Mouse (Mus musculus) testis, adult 2 months (tissue): Measurements from ENCODE around the gene Aig1. TPM values are rescaled to one million over a fixed set of nuclear protein-coding genes. Genes with fewer than 3 reads are reported as not detected.

Experiments used
- H3K27ac ChIP-seq: fragments of 200-500 bp; 2 replicates; pipeline ENCODE4 v1.5.1; 2012; ENCODE audit warnings: low read depth, low read length; ENCODE audit not compliant: control insufficient read depth, insufficient read depth
- H3K27me3 ChIP-seq: fragments of 200-500 bp; 2 replicates; pipeline ENCODE4 v1.6.1; 2012; ENCODE audit warnings: mild to moderate bottlenecking, low read length, moderate library complexity; ENCODE audit not compliant: control insufficient read depth, insufficient read depth
- H3K36me3 ChIP-seq: fragments of 200-500 bp; 2 replicates; pipeline ENCODE4 v1.6.1; 2012; ENCODE audit warnings: mild to moderate bottlenecking, low read length; ENCODE audit not compliant: control insufficient read depth, insufficient read depth
- H3K4me1 ChIP-seq: fragments of 200-500 bp; 2 replicates; pipeline ENCODE4 v1.6.1; 2012; ENCODE audit warnings: low read length; ENCODE audit not compliant: control insufficient read depth, insufficient read depth
- H3K4me3 ChIP-seq: fragments of 200-500 bp; 2 replicates; pipeline ENCODE4 v1.5.1; 2012; ENCODE audit warnings: low read depth, mild to moderate bottlenecking, low read length, moderate library complexity, mixed read lengths; ENCODE audit not compliant: control insufficient read depth
- CTCF ChIP-seq: fragments of 200-500 bp; IDR thresholded peaks from 2 replicates; pipeline ENCODE4 v1.5.1; 2012; ENCODE audit warnings: low read depth, mild to moderate bottlenecking, inconsistent platforms, low read length, moderate library complexity; ENCODE audit not compliant: control insufficient read depth, insufficient read depth, insufficient replicate concordance
- POLR2A ChIP-seq: fragments of 200-500 bp; IDR thresholded peaks from 2 replicates; pipeline ENCODE4 v1.6.1; 2012; ENCODE audit warnings: low read depth, mild to moderate bottlenecking, inconsistent platforms, low read length, moderate library complexity; ENCODE audit not compliant: control insufficient read depth
- polyA plus RNA-seq: library from polyadenylated mRNA; depleted of rRNA; stranded (reverse); fragments of >200 nt; gene quantifications from 2 replicates; pipeline ENCODE4 v1.2.3, GENCODE M21; 2012

Aig1 gene
- polyA plus RNA-seq, 1 experiment: 2.4 TPM

DNA sequence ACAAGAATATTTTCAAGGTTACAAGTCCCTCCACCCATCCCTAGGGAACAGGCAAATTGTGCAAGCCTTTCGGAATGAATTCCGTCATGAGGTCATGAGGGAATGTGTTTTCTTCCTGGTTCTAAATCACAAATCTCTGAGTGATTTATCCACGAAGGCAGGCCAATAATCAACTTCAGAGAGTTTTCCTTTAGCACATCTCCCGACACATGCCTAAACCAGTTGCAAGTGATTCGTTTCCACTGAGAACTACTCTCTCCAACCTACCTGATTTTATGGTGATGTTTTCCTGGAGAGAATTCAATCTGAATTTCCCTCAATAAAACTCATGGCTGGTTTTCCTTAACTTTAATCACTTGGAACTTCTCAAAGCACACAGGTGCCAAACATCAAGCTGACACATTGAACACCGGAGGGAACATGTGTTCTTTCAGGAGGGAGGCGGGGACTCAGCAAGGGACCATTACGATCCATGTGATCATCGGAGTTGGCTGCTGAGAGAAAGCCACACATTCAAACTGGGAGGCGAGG is 201.5 kb downstream of the Aig1 start:
- H3K36me3 ChIP-seq: no peaks in the 10 kb centered on the region
- TF ChIP-seq POLR2A (no peak), CTCF (no peak)
- H3K27ac ChIP-seq: no peak overlapping the region
- H3K4me1 ChIP-seq: no peaks in the 10 kb centered on the region
- H3K4me3 ChIP-seq: no peak overlapping the region
- H3K27me3 ChIP-seq: no peaks in the 10 kb centered on the region

DNA sequence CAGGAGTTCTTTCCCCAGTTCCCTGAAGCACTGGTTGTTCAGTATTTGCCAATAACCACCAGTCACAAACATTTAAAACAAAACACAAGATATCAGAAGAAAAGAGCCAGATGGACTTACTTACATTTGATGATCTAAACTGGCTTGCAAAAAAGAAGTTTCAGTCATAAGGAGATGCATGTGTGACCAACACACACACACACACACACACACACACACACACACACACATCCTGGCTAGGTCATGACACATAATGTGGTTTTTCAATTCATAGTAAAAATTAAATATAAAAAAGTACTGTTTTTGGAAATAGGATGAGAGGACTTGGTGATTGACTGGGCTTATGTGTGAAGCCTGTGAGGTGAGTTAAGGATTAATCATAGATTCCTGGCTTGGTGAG is 205.3 kb downstream of the Aig1 start:
- no peak overlapping the region for H3K4me3 ChIP-seq
- H3K36me3 ChIP-seq: no peaks in the 10 kb centered on the region
- no peaks in the 10 kb centered on the region for H3K4me1 ChIP-seq
- no peaks in the 10 kb centered on the region for H3K27me3 ChIP-seq
- no peak overlapping the region for H3K27ac ChIP-seq
- TF ChIP-seq CTCF: no peak
- TF ChIP-seq POLR2A: no peak

DNA sequence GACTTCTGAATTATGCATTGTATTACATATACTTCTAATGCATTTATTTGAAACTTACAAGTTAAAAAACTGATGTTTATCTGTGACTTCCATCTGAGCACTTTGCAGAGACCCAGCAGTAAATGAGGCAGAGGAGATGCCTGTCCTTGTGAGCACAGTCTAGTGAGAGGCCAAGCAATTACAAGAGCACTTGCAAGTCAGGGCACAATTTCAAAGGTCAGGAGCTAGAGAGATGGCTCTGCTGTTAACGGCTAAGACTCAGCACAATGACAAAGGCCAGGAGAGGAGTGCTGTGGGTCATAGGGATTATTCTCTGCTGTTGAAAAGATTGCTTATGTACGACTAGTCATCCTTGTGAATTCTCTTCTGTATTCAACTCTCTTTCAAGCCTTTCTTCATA is 209.0 kb downstream of the Aig1 start:
- no peak for TF ChIP-seq POLR2A
- no peak for TF ChIP-seq CTCF
- Histone ChIP-seq H3K27ac (no peak overlapping the region), H3K27me3 (no peaks in the 10 kb centered on the region)

DNA sequence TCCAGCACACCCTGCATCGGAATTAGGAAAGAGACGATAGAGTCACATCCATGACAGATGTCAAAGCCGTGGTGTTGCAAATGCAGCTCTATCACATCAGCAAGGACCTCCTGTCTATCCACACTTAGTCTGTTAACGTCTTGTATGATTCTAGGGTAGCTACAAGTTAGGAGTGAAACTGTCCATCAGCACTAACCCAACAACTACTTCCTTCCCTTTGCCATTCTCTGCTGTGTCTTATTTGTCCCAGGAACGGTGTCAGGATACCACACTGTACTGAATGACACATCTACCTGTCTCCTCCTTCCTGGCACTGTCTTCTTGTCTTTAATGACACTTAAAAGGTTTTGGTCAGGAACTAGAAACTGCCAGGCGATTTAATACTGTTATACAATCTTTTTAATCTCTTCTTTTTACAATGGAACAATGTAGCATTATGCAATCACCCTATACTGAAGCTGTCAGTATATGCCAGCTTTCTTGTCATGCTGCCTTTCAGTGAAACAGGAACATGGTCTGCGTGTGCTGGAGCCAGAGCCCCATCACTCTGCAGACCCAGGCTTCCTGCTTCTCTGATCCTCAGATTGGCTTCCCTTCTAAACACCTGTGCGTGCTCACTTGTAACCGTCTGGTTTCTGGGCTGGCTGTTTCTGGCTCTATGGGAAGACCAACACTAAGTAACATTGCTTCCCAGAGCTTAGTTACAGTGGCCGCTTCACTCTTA is 214.9 kb downstream of the Aig1 start:
- Histone ChIP-seq H3K27ac (no peak overlapping the region), H3K4me1 (no peaks in the 10 kb centered on the region), H3K4me3 (no peak overlapping the region), H3K36me3 (no peaks in the 10 kb centered on the region), H3K27me3 (no peaks in the 10 kb centered on the region)
- TF ChIP-seq CTCF: no peak
- no peak for TF ChIP-seq POLR2A

More for the DNA sequence above, 209.0 kb downstream of the Aig1 start:
- no peaks in the 10 kb centered on the region for H3K4me1 ChIP-seq
- no peaks in the 10 kb centered on the region for H3K36me3 ChIP-seq
- H3K4me3 ChIP-seq: no peak overlapping the region

DNA sequence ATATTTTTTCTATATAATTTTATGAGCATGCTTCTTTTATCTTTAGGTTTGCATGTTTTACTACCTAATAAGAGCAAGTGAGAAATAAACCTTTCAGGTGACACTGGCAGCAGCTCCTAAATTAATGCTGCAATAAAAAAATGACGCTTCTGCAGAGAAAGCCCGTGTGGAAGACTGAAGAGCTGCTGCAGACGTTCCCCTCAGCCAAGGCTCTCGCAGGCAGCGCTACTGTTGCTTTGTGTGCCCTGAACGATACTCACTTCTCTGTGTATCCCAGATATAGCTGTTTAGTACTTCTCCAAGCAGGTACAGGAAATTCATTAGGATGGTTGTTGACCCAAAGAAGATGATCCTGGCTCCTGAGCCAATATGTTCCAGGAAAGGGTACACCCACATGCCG is 215.5 kb downstream of the Aig1 start:
- Histone ChIP-seq H3K27ac (no peak overlapping the region), H3K4me1 (no peaks in the 10 kb centered on the region), H3K4me3 (no peak overlapping the region), H3K36me3 (no peaks in the 10 kb centered on the region), H3K27me3 (no peaks in the 10 kb centered on the region)
- TF ChIP-seq CTCF (no peak), POLR2A (no peak)

DNA sequence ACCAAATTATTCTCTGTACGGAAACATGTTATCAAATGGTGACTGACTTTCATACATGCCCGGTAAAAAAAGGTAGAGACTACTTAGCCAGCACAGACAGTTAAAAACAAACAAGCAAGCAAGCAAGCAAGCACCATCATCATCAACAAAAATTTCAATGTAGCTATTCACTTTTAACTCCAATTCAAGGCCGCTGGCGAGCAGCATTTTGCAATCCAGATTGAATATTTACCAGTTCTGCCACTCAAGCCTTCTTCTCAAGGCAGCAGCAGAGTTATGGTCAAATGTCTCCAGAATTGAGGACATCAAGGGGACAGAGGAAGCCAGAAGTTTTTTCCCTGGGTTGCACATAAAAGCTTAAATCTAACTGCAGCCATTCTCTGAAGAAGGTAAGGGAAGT is 216.7 kb downstream of the Aig1 start:
- Histone ChIP-seq H3K27ac (no peak overlapping the region), H3K27me3 (no peaks in the 10 kb centered on the region), H3K4me1 (no peaks in the 10 kb centered on the region), H3K4me3 (no peak overlapping the region), H3K36me3 (no peaks in the 10 kb centered on the region)
- no peak for TF ChIP-seq POLR2A
- TF ChIP-seq CTCF: no peak

DNA sequence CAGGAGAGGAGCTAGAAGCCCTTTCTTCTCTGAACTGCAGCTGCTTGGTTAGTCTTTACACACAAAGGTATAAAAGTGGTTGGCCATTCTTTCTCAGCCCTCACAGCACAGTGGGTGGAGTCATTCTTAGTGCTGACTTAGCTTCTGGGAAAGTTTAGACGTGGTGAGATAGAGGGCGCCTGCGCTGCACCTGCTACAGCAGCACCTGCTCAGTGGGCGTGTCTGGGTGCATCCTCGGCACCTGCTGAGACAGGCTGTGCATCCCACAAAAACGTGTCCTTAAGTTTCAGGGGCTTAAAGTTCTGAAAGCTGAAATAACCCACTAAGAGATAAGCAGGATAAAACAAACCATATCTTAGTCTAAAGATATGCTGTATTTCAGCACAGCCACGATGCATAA is 227.0 kb downstream of the Aig1 start:
- H3K27me3 ChIP-seq: no peaks in the 10 kb centered on the region
- no peak overlapping the region for H3K27ac ChIP-seq
- no peaks in the 10 kb centered on the region for H3K36me3 ChIP-seq
- TF ChIP-seq CTCF (no peak), POLR2A (no peak)
- no peaks in the 10 kb centered on the region for H3K4me1 ChIP-seq
- H3K4me3 ChIP-seq: no peak overlapping the region
